Mouse (Mus musculus): Measurements from ENCODE around the gene Olfr107.

DNA sequence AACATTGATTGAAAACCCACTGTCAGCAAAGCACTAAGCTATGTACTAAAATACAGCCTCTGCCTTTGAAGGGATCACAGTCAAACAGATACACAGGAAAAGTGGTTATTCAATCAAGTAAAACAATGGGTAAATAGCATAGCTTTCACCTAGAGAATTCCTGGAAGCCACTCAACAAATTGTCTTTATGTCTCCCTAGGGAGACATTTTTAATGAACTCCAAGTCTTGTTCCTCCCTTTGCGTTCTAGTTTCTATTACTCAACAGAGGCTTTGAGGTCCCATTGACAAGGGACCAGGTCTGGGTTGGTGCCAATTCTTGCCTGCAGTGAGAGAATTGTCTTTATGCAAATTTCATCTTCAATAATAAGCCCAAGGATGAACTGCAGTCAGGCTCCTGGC is 46.2 kb downstream of the Olfr107 start, which contains the start of gene Olfr108:
- TF ChIP-seq CTCF (conservative IDR thresholded peaks at IDR 0.05; ENCODE audit: insufficient read depth, insufficient read length, low read depth, low read length) (no peak), POLR2A (IDR thresholded peaks at IDR 0.05; ENCODE audit: low read depth, low read length) (no peak)

Data from kidney, adult 2 months (tissue).